Mouse (Mus musculus) megakaryocyte, adult 5-6 weeks (primary cell): ENCODE data around the gene Dlg2. TPM values are rescaled to one million over a fixed set of nuclear protein-coding genes. Genes with fewer than 3 reads are reported as not detected.
"Not testable (repeated sequence)": the region's sequence is repeated elsewhere in the genome, so short reads cannot be mapped to it uniquely, and the experiment has no call there.

Source experiments
- ATAC-seq: 2 replicates; pipeline ENCODE4 v1.8.0; 2016; ENCODE audit warnings: mild to moderate bottlenecking, inconsistent platforms; ENCODE audit not compliant: poor library complexity, severe bottlenecking
- total RNA-seq, 2 experiments: library from RNA; stranded (forward) in 1 of 2; stranded (reverse) in 1 of 2; fragments of 153-499, 151-499 nt in 1 of 2; fragments of 221-1000, 200-1000 nt in 1 of 2; gene quantifications; 2 replicates each; pipeline versions ENCODE4 v1.2.3 to v1.2.4; 2015 to 2017

The Dlg2 gene
- total RNA-seq, 2 experiments from 2014 or later: 0.33 TPM; not detected in 1

- ATAC-seq: no peak
Observed at GRCm38 (mm10) chr7:90791522-90791921, 315.1 kb downstream of the Dlg2 start.

GRCm38 (mm10) chr7:90825640-90826039 lies 349.2 kb downstream of the Dlg2 start:
- no peak for ATAC-seq

- no peak for ATAC-seq
Observed at GRCm38 (mm10) chr7:90841276-90841675, 364.8 kb downstream of the Dlg2 start.

- ATAC-seq: no peak
Observed at GRCm38 (mm10) chr7:90843345-90844293, 367.1 kb downstream of the Dlg2 start.

GRCm38 (mm10) chr7:90876796-90877195 lies 400.3 kb downstream of the Dlg2 start:
- ATAC-seq: not testable (repeated sequence)

GRCm38 (mm10) chr7:90882740-90883139 lies 406.3 kb downstream of the Dlg2 start:
- no peak for ATAC-seq

- ATAC-seq: no peak
Observed at GRCm38 (mm10) chr7:90886396-90887006, 410.0 kb downstream of the Dlg2 start.

GRCm38 (mm10) chr7:90887007-90887720 lies 410.7 kb downstream of the Dlg2 start:
- ATAC-seq: no peak

GRCm38 (mm10) chr7:90927441-90927840 lies 451.0 kb downstream of the Dlg2 start:
- ATAC-seq: no peak

GRCm38 (mm10) chr7:90940726-90941125 lies 464.3 kb downstream of the Dlg2 start:
- ATAC-seq: no peak

GRCm38 (mm10) chr7:90947073-90947472 lies 470.6 kb downstream of the Dlg2 start:
- no peak for ATAC-seq

GRCm38 (mm10) chr7:90949212-90949611 lies 472.7 kb downstream of the Dlg2 start:
- ATAC-seq: no peak

GRCm38 (mm10) chr7:90977241-90977640 lies 500.8 kb downstream of the Dlg2 start:
- no peak for ATAC-seq

GRCm38 (mm10) chr7:90982069-90982468 lies 505.6 kb downstream of the Dlg2 start:
- ATAC-seq: no peak

GRCm38 (mm10) chr7:91010655-91011054 lies 534.2 kb downstream of the Dlg2 start:
- ATAC-seq: no peak

GRCm38 (mm10) chr7:91044998-91045741 lies 568.7 kb downstream of the Dlg2 start:
- ATAC-seq: no peak

- no peak for ATAC-seq
Observed at GRCm38 (mm10) chr7:91045742-91046098, 569.2 kb downstream of the Dlg2 start.

GRCm38 (mm10) chr7:91063297-91064040 lies 587.0 kb downstream of the Dlg2 start:
- no peak for ATAC-seq

GRCm38 (mm10) chr7:91071751-91072707 lies 595.6 kb downstream of the Dlg2 start:
- ATAC-seq: no peak
